10 mouse cellular contexts compared by ENCODE assay signal in genomic region chr1:179281401-179282121, GRCm38 (mm10).
DNase-seq lines count a peak whose midpoint lies in the region; ATAC-seq and TF ChIP-seq lines count a peak whose summit lies in the region.
"Had no signal": no experiment of that assay in that cellular context is flagged by ENCODE, and none has a peak within 500 bp of the region (broad histone marks: within the 10 kb centered on the region; RNA-seq: fewer than 3 reads in every experiment).

No protein-coding gene starts in this region.

- H3K9ac ChIP-seq in midbrain, postnatal 0 days (replicated peaks; ENCODE audit: low read length, poor library complexity, severe bottlenecking), result no peak overlapping the region
- no peak overlapping the region for H3K9ac ChIP-seq in neural tube, embryonic 15.5 days (replicated peaks)

- no peaks in the 10 kb centered on the region for H3K36me3 ChIP-seq in midbrain, postnatal 0 days (ENCODE audit: insufficient read depth, low read length)
- H3K36me3 ChIP-seq in midbrain, embryonic 10.5 days, result no peaks in the 10 kb centered on the region
- no peaks in the 10 kb centered on the region for H3K36me3 ChIP-seq in neural tube, embryonic 15.5 days

- WGBS in midbrain, postnatal 0 days, result 73% methylated on average over 13 of the region's 13 CpGs
- WGBS in midbrain, embryonic 10.5 days, result 91% methylated on average over 13 of the region's 13 CpGs
- WGBS in neural tube, embryonic 15.5 days, result 44% methylated on average over 13 of the region's 13 CpGs

- no peaks in the 10 kb centered on the region for H3K9me3 ChIP-seq in midbrain, postnatal 0 days (ENCODE audit: low read length)
- H3K9me3 ChIP-seq in midbrain, embryonic 10.5 days (replicated peaks), result no peaks in the 10 kb centered on the region
- H3K9me3 ChIP-seq in neural tube, embryonic 15.5 days (replicated peaks), result no peaks in the 10 kb centered on the region

- no peak overlapping the region for H3K27ac ChIP-seq in midbrain, postnatal 0 days (ENCODE audit: low read depth, low read length)
- H3K27ac ChIP-seq in midbrain, embryonic 10.5 days (replicated peaks), result no peak overlapping the region
- H3K27ac ChIP-seq in neural tube, embryonic 15.5 days (replicated peaks), result peak overlapping the region; percentile 7

- intact Hi-C loops in heart, postnatal 10 days (cut with DNase I), result no loop called here

- H3K27me3 ChIP-seq in midbrain, postnatal 0 days (ENCODE audit: insufficient read depth, low read length), result no peaks in the 10 kb centered on the region
- H3K27me3 ChIP-seq in midbrain, embryonic 10.5 days (ENCODE audit: low read depth, poor library complexity, severe bottlenecking), result no peaks in the 10 kb centered on the region
- no peaks in the 10 kb centered on the region for H3K27me3 ChIP-seq in neural tube, embryonic 15.5 days (replicated peaks)
- H3K27me3 ChIP-seq: megakaryocyte, embryonic 14.5 days had no signal

- ATAC-seq in midbrain, postnatal 0 days (ENCODE audit: low FRiP score), result no peak
- peak; percentile 42; the same call in 1 of the 2 replicates for ATAC-seq in neural tube, embryonic 15.5 days (ENCODE audit: low FRiP score)
- ATAC-seq in monocyte, adult 5-6 weeks (replicated peaks; ENCODE audit: insufficient number of reproducible peaks, low FRiP score, low TSS enrichment, poor library complexity, severe bottlenecking), result no peak

- H3K4me2 ChIP-seq in midbrain, postnatal 0 days (ENCODE audit: low read depth, low read length, poor library complexity, severe bottlenecking), result no peak overlapping the region
- H3K4me2 ChIP-seq in neural tube, embryonic 15.5 days, result no peak overlapping the region

- no peak for TF ChIP-seq CTCF in midbrain, postnatal 0 days (IDR thresholded peaks at IDR 0.05)

- DNase-seq in cerebellum, postnatal 10 days, result peak; percentile 75 to 79
- no peak for DNase-seq in cerebellum, adult 11-12 months
- peak; percentile 73 for DNase-seq in midbrain, postnatal 0 days (ENCODE audit: low spot score)
- no peak for DNase-seq in midbrain, embryonic 10.5 days (ENCODE audit: low spot score)
- peak; percentile 80 to 83 for DNase-seq in heart, postnatal 10 days
- DNase-seq in frontal cortex, postnatal 36 days (ENCODE audit: low spot score in 2 of 2), result no peak
- DNase-seq: layer of hippocampus, postnatal 36 days had no signal

- H3K4me1 ChIP-seq in midbrain, postnatal 0 days (ENCODE audit: insufficient read depth, low read length), result no peaks in the 10 kb centered on the region
- no peaks in the 10 kb centered on the region for H3K4me1 ChIP-seq in midbrain, embryonic 10.5 days
- 0 out of 2 replicates have a peak, but pooled peaks cover 17% of the 10 kb centered on the region for H3K4me1 ChIP-seq in neural tube, embryonic 15.5 days

- no peak overlapping the region for H3K4me3 ChIP-seq in midbrain, postnatal 0 days (ENCODE audit: low read depth, low read length)
- H3K4me3 ChIP-seq in midbrain, embryonic 10.5 days, result no peak overlapping the region
- no peak overlapping the region for H3K4me3 ChIP-seq in neural tube, embryonic 15.5 days (replicated peaks)
- H3K4me3 ChIP-seq: megakaryocyte, embryonic 14.5 days had no signal

Comparison
In these comparisons a context has a peak if more than half of its experiments do, and no peak if none do; other contexts are left out.
1. DNase-seq: peak in cerebellum, postnatal 10 days (2 of 2), midbrain, postnatal 0 days (single experiment) and heart, postnatal 10 days (2 of 2); none in cerebellum, adult 11-12 months (single experiment), midbrain, embryonic 10.5 days (single experiment) and frontal cortex, postnatal 36 days (0 of 2).